Mouse (Mus musculus): ENCODE results near the gene Dennd4b. TPM values are rescaled to one million over a fixed set of nuclear protein-coding genes. Genes with fewer than 3 reads are reported as not detected.
A peak's percentile ranks its signal among the peaks of the same experiment; 100 is the strongest.
"Not testable (repeated sequence)": the region's sequence is repeated elsewhere in the genome, so short reads cannot be mapped to it uniquely, and the experiment has no call there.

Gene Dennd4b
- total RNA-seq, 2 experiments from 2014 or later, result 23.1 to 28.8 TPM

DNA sequence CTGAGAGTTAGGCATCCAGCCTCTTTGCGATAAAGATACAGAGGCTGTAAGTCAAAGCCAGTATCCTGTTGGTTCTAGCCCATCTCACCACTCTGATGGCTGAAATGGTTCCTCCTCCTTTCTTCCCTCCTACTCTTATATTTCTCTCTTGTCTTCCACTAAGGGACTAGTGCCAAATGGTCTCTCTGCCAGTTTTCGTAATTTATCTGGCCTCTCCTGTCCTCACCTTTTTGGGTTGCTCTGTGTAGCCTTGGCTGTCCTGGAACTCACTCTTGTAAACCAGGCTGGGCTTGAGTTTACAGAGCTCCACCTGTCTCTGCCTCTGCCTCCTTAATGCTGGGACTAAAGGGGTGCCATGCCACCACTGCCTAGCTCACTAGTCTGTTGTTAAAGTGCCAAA, 12.3 kb upstream of the Dennd4b start:
- DNase-seq (ENCODE audit: low spot score in 2 of 2), result not testable (repeated sequence)

DNA sequence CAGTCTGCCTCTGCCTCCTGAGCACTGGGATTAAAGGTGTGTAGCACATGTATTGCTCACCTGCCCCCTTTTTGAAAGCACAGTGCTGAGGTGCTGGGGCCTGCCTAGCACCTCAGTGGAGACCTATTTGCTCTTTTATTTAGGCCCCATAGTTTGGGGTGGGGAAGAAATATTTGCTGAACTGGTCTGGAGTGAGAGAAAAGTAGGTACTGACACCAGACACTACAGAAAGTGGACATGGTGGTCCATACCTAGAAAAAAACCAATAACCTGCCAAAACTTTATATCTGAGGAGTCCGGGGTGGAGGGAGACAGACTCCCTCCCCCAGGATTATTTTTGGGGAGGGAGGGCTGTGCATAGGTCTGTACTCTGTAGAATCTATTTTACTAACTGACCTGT, 11.8 kb upstream of the Dennd4b start:
- not testable (repeated sequence) for DNase-seq (ENCODE audit: low spot score in 2 of 2)

DNA sequence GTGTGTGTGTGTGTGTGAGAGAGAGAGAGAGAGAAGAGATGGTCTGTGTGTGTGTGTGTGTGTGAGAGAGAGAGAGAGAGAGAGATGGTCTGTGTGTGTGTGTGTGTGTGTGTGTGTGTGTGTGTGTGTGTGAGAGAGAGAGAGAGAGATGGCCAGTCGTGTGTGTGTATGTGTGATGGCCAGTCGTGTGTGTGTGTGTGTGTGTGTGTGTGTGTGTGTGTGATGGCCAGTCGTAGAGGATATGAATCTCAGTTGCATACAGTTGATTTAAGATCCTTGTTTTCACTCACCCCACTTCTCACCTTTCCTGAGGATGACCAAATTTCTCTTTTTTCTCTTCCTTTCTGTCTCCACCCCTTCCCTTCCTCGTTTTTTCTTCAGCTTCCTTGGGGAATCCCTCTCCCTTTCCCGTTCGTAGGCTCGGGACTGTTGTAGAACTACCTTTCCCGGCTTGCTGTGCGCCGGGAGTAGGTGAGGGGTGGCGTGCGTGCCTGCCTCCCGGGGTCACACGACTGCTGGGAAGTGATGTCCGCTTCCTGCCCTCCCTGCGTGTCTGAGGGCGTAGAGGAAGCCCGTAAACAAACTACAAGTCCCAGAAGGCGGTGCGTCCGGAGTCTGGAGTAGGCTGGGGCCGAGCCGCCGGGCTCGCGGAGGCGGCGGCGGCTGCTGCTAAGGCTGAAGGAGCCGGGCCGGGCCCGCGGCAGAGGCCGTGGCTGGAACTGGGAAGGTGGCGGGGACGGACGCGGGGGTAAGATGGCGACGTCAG, 11.1 kb upstream of the Dennd4b start, which contains the start of gene Crtc2:
TSS of gene Crtc2 (plus strand) at position 511 of the 766 bp plus-strand sequence.
- DNase-seq (ENCODE audit: low spot score in 2 of 2), result peak; percentile 92 to 94

DNA sequence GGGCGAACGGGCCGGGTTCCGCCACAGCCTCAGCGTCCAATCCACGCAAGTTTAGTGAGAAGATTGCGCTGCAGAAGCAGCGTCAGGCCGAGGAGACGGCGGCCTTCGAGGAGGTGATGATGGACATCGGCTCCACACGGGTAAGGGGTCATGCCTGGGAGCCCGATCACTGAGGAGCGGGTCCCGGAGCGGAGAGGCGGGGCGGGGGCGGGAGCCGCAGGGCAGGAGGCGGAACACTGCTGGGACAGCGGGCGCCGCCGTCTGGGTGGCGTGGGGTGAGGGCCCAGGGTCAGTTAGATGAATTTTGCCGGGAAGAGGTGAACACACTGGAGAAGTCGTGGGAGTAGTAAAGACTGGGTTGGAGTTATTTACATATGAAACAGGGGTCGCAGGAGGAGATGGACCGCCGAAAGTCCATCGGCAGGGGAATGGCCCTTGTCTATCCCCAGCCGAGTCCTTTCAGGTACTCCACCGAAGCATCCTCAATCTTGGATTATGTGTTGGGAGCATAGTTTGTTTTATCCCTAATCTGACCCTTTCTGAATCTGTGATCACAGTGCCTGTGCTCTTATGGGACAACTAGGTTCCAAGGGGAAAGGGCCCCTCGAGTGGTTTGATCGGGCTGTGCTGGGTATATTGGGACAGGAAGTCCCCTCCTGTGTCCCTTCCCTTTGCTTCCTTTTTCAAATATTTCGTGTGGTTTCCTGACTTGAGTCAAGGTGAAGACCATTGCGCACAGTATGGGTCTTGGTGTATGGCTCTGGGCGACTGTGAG, 10.4 kb upstream of the Dennd4b start:
- no peak for DNase-seq (ENCODE audit: low spot score in 2 of 2)

DNA sequence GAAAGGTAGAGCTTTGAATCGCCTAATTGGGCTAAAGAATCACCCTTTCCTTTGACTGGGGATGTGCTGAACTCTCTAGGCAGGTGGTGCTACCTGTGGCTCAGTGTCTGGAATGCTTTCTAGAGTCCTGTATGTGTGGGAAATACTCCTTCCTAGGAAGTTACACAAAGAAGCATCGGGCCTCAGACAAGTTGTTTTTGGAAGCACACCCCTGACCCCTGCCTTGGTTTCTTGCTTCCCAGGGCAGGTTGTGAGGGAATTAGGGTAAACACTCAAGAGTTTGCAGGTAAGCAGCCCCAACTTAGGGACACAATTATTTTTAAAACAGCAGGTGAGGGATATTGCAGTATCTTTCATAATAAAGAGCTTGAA, 9.8 kb upstream of the Dennd4b start:
- DNase-seq (ENCODE audit: low spot score in 2 of 2), result no peak

DNA sequence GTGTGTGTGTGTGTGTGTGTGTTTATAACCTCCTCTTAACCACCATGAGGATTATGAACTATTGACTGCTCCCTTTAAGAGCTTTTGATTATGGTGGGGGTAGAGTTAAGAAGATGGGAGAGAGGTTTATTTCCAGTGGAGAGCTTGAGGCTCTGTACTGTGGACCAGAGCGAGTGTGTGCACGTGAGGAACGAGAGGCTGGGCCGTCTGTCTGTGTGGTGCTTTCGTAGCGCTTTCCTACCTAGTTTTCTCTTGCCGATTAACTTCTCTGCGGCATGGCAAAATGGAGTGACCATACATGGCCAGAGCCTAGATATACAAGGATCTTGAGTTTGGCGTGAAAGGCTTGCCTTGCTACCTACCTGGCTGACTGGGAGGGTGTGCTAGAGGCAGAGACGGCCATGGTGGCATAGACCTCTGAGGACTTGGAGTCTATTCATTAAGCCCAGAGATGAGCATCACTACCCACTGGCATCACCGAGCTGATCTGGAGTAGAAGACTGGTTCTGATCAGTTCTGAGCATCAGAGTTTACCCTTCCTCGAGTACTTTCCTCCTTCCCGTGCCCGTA, 9.1 kb upstream of the Dennd4b start:
- DNase-seq (ENCODE audit: low spot score in 2 of 2), result no peak

DNA sequence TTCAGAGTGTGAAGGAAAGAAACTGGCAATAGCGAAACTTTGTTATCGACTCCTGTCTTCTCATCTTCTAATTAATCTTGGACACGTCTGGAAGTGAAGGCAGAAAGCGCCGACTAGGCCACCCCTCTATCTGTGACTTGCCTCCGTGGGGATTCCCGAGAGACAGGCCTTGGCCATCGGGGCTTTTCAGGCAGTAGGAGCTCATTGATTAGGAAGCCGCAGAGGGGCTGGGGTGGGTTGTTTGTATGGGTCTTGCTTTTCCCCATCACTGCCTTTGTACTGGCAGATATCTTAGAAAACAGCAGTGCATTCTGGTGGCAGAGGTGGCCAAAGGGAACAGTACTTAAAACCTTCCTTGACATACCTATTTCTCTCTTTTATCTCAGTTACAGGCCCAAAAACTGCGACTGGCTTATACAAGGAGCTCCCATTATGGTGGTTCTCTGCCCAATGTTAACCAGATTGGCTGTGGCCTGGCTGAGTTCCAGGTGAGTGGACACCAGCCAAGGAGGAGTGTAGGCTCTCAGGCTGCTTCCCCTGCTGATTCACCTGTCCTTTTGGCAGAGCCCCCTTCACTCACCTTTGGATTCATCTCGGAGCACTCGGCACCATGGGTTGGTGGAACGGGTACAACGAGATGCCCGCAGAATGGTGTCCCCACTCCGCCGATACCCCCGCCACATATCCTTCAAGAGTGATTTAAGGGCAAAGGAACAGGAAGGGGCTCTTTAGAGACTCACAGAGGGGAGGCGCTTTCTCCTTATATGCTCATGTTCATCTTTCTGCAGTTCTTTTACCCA, 8.1 kb upstream of the Dennd4b start:
- DNase-seq (ENCODE audit: low spot score in 2 of 2), result no peak

DNA sequence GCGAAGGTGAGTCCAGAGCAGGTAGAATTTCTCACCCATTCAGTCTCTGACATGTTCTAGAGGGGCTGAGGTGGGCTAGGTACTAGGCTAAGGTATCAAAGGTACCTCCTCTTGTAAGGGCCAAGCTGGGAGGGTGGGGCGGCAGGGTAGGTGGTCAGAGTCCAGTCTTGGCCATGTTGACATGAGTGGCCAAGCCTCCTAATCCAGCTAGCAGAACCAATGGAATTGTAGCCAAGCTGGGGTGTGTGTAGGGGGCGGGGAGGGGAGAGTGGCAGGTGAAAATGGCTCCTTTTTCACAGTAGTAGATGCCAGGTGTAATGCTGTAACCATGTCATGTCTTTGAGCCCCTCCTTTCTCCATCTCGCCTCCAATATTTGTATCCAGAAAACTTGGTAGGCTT, 6.5 kb upstream of the Dennd4b start:
- DNase-seq (ENCODE audit: low spot score in 2 of 2), result no peak

DNA sequence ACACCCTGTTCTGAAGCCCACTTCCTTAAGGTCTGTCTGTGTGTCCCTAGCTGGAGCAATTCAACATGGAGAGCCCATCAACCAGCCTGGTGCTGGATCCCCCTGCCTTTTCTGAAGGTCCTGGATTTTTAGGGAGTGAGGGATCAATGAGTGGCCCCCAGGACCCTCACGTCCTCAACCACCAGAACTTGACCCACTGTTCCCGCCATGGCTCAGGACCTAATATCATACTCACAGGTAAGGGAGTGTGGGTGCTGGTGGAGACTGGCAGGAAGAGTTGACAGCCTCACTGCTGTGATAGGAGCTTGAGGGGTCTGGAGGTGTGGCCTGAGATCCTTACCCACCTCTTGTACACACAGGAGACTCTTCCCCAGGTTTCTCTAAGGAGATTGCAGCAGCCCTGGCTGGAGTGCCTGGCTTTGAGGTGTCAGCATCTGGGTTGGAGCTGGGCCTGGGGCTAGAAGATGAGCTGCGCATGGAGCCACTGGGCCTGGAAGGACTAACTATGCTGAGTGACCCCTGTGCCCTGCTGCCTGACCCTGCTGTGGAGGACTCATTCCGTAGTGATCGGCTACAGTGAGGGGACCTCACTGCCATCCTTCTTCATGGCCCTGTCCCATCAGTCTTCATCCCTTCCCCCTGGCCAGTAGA, 1.7 kb upstream of the Dennd4b start:
- DNase-seq (ENCODE audit: low spot score in 2 of 2), result no peak

DNA sequence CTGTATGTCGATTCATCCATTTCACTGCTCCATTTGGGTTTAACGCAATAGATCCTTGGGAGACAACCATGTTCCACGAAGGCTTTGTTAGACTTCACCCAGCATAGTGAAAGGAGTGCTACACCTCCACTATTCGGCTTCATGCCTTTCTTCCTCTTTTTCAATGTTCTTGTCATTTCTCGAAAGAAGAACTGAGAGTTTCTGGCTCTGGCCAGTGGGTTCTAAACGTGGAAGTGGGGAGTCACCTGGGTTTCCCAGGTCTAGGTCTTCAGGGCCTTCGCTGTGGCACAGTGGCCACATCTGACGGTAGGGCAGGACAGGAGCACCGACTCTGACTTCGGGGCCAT, 325 bp upstream of the Dennd4b start:
- DNase-seq (ENCODE audit: low spot score in 2 of 2), result no peak

DNA sequence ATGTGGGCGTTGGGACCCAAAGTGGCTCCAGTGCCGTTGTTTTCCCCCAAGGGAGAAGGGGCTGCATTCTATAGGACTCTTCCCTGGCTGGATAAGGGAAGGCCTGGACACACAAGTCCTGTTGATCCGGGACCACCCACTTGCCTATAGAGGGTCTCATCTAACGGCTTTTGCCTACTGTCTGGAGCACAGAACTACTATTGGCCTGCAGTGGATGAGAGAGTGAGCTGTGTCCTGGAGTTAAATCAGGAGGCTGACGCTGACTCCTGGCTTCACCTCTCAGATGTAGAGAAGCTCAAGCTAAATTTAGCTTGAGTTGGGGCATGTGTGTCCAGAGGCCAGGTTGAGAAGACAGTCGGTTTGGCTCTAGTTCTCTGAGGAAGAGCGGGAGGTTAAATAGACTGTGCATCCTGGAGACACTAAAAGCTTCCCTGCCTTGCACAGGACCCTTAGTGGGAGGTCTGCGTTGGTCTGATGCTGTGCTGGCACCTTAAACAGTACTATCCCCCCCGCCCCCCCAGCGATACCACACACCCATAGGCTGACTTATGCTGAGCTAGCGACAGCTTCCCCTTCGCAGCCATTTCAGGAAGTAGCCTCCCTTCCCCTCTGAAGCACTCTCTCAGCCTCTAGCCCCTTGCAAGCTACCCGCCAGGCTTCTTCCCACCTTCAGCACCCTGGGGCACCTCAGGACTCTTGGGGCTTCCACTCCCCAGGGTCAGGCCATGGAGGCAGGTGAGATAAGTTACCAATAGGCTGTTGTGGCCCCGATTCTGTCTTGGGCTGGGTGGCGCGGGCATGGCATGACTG, 1.2 kb downstream of the Dennd4b start:
- no peak for DNase-seq (ENCODE audit: low spot score in 2 of 2)

DNA sequence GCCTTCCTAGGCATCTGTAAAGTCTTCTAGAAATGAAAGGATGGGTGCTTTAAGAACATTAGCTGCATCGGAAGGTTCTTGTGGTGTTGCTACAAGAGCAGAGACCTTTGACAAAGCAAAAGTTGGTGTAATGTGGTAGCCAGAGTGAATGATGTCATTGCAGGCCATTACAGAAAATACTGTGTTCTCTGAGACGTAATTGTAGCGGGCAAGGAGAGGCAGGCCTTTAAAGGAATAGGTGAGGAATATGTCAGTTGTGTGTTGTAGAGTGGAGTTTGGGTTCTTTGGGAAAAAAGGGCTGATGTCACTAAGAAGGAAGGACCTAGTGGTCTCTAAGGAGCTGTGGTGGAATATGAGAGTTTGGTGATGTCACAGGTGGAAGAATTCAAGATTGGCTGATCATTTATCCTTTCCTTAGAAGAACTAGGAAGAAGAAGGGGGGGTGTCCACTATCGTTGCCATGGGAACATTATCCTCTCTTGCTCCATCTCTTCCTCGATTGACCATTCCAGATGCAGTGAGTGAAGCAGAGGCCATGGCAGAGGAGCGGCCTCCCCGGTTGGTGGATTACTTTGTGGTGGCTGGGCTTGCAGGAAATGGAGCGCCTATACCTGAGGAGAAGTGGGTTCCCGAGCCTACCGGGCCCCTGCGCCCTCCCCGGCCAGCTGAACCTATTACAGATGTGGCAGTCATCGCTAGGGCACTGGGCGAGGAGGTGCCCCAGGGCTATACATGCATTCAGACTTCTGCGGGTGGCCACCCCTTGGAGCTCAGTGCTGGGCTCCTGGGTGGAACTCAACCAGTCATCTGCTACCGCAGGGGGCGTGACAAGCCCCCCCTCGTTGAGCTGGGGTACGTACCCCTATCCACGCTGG, 2.2 kb downstream of the Dennd4b start:
- no peak for DNase-seq (ENCODE audit: low spot score in 2 of 2)

DNA sequence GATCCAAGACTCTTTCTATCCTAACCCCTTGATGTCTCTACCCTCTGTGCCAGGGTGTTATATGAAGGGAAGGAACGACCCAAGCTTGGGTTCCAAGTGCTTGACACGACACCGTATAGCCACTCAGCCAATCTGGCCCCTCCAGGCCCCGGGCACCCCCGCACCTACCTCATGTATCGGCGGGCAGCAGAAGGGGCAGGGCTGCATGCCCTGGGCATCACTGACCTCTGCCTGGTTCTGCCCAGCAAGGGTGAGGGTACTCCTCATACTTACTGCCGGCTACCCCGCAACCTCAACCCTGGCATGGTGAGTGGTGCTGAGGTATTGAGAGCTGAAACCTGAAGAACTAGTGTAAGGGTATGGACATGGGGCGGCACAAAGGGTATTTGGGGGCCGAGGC, 3.2 kb downstream of the Dennd4b start:
- DNase-seq (ENCODE audit: low spot score in 2 of 2), result no peak

DNA sequence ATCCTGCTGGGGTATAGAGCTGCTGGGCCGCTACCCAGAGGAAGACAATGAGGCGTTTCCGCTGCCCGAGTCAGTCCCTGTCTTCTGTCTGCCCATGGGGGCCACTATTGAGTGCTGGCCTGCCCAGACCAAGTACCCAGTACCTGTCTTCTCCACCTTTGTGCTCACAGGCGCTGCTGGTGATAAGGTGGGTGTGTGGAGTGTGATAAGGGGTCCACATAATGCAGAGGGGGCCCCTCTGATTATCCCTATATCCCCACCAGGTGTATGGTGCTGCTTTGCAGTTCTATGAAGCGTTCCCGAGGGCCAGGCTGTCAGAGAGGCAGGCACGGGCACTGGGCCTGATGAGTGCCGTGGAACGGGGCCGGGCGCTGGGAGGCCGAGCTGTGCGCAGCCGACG, 4.0 kb downstream of the Dennd4b start:
- no peak for DNase-seq (ENCODE audit: low spot score in 2 of 2)

DNA sequence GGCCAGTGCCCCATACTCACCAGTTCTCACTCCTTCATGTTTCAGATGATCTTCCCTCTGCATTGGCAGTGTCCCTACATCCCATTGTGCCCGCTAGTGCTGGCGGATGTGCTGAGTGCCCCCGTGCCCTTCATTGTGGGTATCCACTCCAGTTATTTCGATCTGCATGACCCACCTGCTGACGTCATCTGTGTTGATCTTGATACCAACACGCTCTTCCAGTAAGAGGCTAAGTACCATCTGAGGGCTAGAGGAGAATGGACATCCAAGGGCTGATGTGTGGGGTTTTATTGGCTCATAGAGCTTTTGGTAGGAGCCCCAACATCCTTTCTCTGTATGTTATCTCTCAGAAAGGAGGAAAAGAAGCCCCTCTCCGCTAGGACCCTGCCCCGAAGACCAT, 5.8 kb downstream of the Dennd4b start:
- no peak for DNase-seq (ENCODE audit: low spot score in 2 of 2)

DNA sequence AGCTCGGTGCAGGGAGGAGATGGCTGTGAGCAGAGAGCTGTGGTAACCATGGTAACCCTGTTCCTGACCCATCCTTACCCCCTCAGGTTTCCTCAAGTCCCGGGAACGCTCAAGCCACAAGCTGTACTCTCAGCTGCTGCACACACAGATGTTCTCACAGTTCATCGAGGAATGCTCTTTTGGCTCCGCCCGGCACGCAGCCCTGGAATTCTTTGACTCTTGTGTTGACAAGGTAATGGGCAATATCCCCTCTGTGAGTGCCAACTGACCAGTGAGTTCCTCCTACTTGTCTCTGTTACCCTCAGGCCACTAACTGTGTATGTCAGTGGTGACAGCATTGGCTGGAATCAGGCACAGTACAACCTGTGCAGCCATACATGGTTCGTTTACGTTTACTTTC, 7.2 kb downstream of the Dennd4b start:
- DNase-seq (ENCODE audit: low spot score in 2 of 2), result no peak

DNA sequence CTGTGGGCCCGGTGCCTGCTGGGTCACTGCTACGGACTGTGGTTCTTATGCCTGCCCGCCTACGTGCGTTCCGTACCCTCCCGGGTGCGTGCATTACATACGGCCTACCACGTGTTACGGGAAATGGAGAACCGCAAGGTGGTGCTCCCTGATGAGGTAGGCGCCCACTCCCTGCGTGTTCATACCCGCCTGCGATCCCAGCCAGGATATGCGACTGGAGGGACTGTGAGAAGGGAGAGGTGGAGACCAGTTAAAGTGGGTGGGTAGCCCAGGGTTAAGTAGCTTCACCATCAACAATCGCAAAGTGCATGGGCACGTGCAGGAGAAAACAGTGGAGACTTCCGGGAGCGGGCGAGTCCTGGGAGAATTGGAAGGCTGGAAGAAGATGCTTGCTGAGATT, 8.9 kb downstream of the Dennd4b start:
- DNase-seq (ENCODE audit: low spot score in 2 of 2), result no peak

DNA sequence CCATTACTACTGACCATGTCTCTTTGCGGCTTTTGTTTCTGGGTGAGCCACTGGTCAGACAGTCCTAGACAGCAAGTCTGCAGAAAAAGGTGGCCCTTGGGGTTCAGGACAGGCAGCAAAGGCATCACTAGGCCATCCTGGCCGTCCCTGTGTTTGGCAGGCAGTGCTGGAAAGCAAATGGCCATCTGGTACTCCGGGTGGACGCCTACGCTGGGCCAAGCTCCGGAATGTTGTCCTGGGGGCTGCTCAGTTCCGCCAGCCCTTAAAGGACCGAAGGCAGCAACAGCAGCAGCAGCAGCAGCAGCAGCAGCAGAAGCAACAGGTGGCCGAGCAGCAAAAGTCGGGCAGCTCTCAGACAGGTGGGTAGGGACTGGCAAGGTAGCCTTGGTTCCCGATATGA, 10.3 kb downstream of the Dennd4b start:
- no peak for DNase-seq (ENCODE audit: low spot score in 2 of 2)

DNA sequence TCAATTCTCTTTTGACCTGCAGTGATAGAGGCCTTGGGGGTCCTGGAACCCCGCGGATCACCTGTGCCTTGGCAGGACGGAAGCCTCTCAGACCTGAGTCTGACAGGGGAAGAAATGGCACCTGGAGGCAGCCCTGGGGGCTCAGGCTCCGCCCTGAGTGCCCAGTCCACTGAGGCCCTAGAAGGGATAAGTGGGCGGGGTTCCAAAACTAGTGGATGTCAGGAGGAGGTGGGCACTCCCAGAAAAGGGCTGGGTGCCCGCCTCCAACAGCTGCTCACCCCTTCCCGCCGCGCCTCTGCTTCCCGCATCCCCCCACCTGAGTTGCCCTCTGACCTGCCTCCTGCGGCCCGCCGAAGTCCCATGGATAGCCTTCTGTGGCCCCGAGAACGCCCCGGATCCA, 11.9 kb downstream of the Dennd4b start:
- DNase-seq (ENCODE audit: low spot score in 2 of 2), result no peak
